Mouse (Mus musculus) bone marrow macrophage, adult 2 months (primary cell): ENCODE measurements around the gene Morn1.

Source experiments
- CTCF ChIP-seq: IDR thresholded peaks from 2 replicates; pipeline ENCODE4 v1.5.1; 2012; ENCODE audit warnings: low read depth, mild to moderate bottlenecking, low read length, moderate library complexity
- POLR2A ChIP-seq: IDR thresholded peaks from 2 replicates; pipeline ENCODE4 v1.6.1; 2012; ENCODE audit warnings: mild to moderate bottlenecking, low read depth, low read length, borderline replicate concordance

DNA sequence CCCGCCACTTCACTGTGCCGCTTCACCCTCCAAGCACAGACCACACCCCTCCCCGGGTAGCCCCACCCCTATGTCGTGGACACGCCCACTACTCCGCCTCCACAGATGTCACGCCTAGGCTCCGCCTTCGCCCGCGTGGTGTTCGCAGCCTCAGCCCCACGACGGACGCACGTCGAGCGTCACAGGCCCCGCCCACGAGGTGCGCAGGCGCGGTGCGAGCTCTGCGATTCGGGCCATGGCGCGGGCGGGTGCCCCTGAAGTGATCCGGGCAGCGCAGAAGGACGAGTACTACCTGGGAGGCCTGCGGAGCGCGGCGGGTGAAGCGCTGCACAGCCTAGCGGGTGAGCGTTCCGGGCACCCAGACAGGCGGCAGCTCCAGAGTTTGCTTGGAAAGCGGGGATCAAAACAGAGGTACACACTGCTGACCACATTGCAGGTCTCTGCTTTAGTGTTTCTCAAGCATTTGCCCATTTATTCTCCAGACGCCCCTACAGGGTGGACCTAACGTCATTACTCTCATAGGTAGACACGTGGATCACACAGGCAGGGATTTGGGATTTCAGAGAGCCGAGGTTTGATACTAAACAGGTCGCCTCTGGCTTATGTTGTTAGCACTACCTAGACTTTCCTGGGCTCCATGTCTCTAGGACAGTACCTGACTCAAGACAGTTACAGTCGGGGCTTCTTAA lies 19.4 kb upstream of the Morn1 start, which contains the start of gene Pex10:
- TF ChIP-seq CTCF (no peak), POLR2A (no peak)
